Mouse (Mus musculus) embryo, embryonic 11 days (tissue): ENCODE results near the gene Atg4b.
"Not testable (repeated sequence)": the region's sequence is repeated elsewhere in the genome, so short reads cannot be mapped to it uniquely, and the experiment has no call there.

Experiments
- DNase-seq: peaks from one replicate; pipeline ENCODE4 v3.0.0-alpha.2; 2015

Atg4b gene

GRCm38 (mm10) chr1:93823796-93824495 lies 72.6 kb downstream of the Atg4b start:
- no peak for DNase-seq

DNA sequence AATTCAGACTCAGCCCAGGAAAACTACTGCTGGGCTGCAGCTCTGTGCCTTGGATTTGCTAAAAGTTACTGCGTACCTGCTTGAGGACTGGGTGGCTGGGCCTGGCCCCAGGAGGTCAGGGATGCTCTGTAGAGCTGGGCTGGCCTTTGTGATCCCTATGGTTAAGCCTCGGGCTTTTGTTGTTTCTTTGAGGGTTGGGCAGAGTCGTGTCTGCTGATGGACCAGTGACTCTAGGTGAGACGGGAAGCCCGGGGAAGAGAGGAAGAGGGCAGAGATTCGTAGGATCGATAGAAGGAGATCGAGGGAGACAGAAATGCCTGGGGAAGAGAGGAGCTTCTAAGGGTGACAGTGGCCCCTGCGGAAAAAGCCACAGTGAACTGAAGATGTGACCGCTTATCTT lies 73.3 kb downstream of the Atg4b start, which contains the start of gene D2hgdh:
TSS of gene D2hgdh (plus strand) at position 301 of the 400 bp plus-strand sequence.
- peak; percentile 26 for DNase-seq

DNA sequence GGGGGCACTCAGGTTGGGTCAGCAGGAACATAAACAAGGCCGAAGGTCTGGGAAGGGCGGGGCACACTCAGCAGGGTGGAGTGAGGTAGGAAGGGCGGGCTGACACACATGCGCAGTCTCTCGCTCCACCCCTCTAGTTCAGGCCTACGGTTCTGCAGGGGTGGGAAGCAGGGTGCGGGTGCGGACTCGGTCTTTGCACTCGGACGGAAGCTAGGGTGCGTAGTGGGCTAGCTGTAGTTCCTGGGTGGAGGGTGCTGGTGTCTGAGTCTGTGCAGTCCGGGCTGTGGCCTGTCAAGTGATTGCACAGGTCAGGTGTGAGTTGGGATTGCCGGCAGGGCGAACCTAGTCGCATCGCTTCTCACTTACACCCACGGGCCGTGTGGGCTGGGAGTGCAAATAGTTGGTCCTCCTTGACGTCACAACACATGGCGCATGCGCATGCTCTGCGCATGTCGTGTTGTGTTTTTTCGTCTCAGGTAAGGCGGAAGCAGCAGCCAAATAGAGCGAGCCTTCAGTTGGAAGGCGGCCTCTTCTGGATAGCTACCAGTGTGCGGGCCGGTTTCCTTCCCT lies 73.9 kb downstream of the Atg4b start:
- peak; percentile 95 for DNase-seq

DNA sequence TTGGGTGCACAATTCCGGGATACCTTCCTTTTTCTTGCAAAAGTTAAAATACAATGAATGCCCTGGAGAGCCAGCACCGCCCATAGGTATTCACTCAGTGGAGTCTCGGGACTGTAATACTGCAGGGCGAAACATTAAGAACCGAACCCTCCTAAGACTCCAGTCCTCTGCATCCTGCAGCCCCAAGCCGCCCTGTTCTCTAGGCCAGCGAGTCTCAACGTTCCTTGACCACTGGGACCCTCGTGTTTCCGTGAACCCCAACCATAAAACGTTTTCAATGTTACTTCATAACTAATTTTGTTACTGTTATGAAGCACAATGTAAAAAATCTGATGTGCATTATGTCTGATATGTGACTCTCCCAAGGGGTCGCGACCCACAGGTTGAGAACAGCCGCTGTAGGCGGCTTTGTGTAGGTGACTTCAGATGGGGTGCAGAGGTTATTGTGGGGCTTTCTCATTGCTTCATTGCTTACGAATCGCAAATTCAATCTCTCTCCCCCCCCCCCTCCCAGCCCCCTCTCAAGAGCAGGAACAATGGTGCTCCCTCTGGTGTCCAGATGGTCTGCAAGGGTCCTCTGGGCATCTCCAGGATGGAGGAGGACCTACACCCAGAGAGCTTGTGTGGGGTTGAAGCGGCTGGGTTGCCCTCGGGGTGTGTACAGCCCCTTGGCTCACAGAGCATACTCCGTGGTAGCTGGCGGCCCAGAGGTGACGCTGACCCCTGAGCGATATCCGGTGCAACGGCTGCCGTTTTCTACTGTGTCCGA lies 74.7 kb downstream of the Atg4b start:
- peak; percentile 17 for DNase-seq

DNA sequence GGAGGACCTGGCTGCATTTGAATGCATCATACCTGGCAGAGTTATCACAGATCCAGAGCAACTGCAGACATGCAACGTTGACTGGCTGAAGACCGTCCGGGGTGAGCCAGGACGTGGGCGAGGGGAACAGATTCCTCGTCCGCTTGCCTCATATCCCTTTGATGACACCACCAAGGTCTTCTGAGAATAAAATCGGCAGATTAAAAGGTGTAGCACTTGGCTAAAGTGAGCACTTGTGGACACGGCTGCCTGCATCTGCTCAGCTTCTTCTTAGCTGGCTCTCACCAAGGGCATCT lies 75.2 kb downstream of the Atg4b start:
- no peak for DNase-seq

- DNase-seq: not testable (repeated sequence)
Measured at GRCm38 (mm10) chr1:93832754-93833360, 81.6 kb downstream of the Atg4b start.

GRCm38 (mm10) chr1:93834671-93835150 lies 83.4 kb downstream of the Atg4b start:
- DNase-seq: no peak

GRCm38 (mm10) chr1:93835211-93835610 lies 83.9 kb downstream of the Atg4b start:
- no peak for DNase-seq

GRCm38 (mm10) chr1:93835876-93836531 lies 84.7 kb downstream of the Atg4b start:
- DNase-seq: no peak

- no peak for DNase-seq
Measured at GRCm38 (mm10) chr1:93836532-93836913, 85.2 kb downstream of the Atg4b start.

DNA sequence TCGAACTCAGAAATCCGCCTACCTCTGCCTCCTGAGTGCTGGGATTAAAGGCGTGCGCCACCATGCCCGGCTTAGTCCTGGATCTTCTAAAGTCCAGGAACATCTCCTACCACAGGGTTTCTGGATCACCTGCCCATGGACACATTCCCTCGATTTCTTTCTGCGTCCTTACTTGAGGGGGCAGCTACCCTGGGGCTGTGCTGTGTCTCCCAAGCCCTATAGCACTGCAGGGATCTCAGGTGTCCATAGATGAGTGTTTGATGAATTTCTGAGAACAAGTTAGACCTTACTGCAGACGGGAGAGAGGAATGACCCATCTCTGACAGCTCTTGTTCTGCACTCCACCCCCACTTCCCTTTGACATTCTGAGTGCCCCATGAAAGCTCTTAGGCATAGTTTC lies 86.0 kb downstream of the Atg4b start:
- no peak for DNase-seq

DNA sequence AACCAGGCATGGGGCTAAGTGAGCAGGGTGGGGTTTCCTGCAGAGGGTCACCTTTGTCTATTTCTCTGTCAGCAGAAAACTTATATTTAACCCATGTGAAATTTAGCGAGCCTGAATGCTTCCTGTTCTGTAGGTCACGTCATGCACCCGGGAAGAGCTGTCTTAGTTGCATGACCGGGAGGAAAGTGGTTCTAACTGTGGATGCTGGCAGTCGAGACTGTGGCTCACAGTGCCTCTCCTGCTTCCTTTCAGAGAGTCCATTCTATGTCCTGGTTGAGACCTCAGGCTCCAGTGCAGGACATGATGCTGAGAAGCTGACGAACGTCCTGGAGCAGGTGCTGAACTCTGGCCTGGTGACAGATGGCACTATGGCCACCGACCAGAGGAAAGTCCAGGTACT lies 87.3 kb downstream of the Atg4b start:
- DNase-seq: not testable (repeated sequence)
